Mouse (Mus musculus): ENCODE measurements around the gene Actb. TPM values are rescaled to one million over a fixed set of nuclear protein-coding genes. Genes with fewer than 3 reads are reported as not detected.
"Not testable (repeated sequence)": the region's sequence is repeated elsewhere in the genome, so short reads cannot be mapped to it uniquely, and the experiment has no call there.

Gene Actb
- polyA plus RNA-seq, 1 experiment, result 5,740 TPM

DNA sequence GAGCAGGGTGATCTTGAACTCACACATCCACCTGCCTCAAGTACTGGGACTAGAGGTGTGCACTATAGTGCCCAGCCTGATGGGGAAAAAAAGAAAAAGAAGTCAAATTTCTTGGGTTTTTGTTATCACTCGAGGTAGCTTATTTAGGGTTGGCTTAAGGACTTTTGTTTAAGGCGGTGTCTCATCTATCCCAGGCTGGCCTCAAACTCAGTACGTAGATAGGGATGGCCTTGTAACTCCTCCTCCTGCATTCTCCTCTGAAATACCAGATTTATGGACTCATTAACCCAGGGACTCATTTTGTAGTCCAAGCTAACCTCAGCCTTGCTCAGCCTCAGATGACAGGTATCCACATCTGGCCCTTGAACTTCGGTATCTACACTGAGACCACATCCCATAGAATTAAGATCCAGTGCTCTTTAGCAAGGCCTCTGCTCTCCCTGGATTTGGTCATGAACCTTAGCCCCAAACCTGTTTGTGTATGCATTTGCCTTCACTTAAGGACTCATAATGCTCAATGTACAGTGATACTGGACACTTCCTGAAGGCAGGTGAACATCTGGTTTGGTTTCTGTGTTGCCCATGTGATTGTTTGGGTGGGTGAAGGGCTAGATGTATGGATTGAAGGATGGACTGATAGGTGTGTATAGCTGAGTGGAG lies 4.6 kb downstream of the Actb start:
- DNase-seq (ENCODE audit: low spot score), result no peak

DNA sequence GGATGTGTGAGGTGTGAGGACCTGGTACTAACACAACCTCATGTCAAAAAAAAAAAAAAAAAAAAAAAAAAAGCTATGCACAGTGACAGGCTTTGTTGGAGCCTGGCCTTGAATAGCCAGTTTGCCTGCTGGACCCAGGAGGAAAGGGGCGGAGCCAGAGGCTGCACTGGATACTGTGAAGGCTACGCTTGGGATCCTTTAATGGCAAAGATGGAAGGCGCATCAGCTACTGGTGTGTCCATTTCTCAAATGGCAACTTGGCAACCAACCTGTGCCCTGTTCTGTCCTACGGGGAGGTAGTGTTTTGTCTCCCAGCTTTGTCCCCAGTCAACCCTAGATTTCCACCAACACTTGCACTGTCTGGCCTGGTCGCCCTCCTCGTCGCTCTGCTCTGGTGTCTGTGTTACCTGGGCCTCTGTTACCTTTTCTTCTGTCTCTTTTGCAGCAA lies 5.2 kb downstream of the Actb start:
- no peak for DNase-seq (ENCODE audit: low spot score)

DNA sequence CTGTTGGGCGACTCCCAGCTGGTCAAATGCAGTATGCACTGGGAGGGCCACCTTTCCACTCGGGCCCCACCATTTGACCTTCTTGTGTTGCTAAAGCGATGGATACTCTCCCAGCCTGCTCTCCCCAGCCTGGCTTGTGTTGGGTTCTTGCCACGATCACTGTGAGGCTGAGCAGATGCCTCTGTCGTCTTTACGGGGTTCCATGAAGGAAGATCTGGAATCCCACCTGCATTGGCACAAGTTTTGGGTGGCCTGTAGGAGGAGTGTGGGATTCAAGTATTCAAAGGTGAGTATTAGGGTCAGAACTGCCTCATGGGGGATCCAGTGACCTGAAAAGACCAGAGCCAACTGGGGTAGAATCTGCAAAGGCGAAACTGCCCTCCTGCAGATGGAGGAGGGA lies 5.9 kb downstream of the Actb start:
- DNase-seq (ENCODE audit: low spot score), result no peak

- DNase-seq (ENCODE audit: low spot score), result no peak
Observed at GRCm38 (mm10) chr5:142899932-142900533, 6.5 kb downstream of the Actb start.

GRCm38 (mm10) chr5:142899057-142899601 lies 7.4 kb downstream of the Actb start:
- DNase-seq (ENCODE audit: low spot score), result no peak

DNA sequence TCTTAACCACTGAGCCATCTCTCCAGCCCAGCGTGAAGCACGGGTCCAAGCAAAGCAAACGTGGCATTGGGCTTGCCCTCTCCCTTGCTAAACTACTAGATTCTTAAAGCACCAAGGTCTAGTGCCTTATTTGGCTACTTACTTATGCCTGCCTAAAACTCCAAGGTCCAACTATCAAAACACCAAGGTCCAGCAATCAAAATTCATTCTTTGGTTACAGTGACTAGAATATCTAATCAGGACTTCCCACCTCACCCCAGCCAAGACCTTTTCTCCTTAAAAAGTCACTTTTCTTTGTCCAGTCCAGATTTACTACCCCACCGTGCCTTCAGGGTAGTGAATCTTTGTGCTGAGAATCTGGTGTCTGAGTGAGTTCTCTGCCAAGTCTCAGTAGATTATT lies 8.2 kb downstream of the Actb start:
- DNase-seq (ENCODE audit: low spot score), result no peak

GRCm38 (mm10) chr5:142897568-142898248 lies 8.8 kb downstream of the Actb start:
- DNase-seq (ENCODE audit: low spot score), result no peak

DNA sequence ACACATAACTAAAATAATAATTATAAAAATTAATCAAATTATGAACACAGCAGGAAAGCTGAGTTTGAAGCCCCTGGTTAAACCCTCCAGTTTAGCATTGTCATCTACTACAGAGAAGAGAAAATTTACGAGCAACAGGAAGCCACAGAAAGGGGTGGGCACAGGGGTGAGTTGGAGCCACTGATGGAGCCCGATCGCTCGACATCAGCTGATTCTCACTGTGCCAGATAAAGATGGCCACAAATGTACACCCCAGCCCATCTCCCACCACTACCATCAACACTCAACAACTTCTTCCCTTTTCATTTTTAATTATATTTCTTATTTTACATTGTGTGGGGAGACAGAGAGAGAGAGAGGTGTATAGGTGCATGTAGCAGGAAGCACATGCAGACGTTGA lies 9.8 kb downstream of the Actb start:
- no peak for DNase-seq (ENCODE audit: low spot score)

DNA sequence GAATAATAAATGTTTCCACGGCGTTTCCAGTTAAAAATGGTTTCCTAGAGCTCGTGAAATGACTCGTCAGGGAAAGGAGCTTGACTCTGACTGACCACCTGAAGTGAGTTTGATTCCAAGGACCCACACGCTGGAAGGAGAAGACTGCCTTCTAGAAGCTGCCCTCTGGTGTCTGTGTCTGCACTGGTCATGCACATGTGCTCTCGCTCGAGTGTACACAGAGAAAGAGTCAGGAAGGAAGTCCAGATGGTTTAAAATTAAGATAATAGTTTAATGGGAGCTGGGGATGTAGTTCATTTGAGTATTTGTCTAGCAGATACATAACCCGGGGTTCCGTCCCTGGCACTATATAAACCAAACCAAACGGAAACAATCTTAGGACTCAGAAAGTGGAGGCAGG lies 10.4 kb downstream of the Actb start:
- no peak for DNase-seq (ENCODE audit: low spot score)

DNA sequence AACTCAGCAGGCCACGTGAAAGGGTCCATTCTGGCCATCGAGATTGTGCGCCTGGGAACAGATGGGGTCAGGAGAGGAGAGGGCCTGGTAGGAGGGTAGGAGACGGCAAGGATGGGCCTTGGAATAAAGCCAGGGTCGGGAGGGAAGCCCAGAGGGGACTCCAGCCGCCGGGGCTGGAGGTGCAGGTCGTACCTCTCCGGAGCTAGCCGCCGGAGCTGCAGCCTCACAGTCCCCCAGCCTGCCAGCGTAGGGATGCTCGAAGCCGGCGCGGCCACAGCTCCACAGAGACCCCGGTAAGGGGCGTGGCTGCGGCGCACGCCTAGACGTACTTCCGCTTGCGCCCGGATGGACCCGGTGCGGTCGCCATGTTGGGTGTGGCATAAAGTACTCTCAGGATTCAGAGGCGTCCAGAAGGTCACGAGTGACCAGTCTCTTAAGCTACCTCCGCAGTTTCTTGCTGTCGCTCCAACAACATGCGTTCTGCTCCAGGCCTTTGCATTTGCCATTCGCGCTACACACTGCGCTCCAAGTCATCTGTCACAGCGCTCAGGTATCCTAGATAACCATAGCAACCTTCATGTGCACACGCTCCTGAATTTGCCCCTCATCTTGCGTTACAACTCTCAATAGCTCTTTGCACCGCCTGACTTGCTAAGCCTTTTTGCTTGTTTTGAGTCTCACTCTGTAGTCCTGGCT lies 11.5 kb downstream of the Actb start, which contains the start of gene Fbxl18:
Gene Fbxl18 (minus strand): TSS at position 504 of the 696 bp plus-strand sequence.
- DNase-seq (ENCODE audit: low spot score), result peak; percentile 74

DNA sequence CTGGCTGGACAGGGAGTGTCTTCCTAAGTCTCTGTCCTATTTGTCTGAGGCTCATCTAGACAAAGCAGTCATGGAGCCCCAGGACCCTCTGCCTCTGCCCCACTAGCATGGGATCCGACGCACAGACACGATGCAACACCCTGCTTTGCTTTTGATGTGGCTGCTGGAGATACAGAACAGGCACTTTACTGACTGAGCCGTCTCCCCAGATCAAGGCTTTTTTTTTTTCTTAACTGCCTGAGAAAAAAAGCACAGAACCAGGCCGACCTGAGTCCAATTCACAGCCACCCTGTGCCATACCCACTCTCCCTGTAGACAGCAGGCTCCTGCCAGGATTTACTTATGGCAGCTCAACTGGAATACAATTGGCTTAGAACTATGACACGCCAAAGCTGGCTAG lies 15.2 kb downstream of the Actb start:
- no peak for DNase-seq (ENCODE audit: low spot score)

GRCm38 (mm10) chr5:142887533-142887932 lies 19.0 kb downstream of the Actb start:
- not testable (repeated sequence) for DNase-seq (ENCODE audit: low spot score)

GRCm38 (mm10) chr5:142886761-142887160 lies 19.8 kb downstream of the Actb start:
- no peak for DNase-seq (ENCODE audit: low spot score)

DNA sequence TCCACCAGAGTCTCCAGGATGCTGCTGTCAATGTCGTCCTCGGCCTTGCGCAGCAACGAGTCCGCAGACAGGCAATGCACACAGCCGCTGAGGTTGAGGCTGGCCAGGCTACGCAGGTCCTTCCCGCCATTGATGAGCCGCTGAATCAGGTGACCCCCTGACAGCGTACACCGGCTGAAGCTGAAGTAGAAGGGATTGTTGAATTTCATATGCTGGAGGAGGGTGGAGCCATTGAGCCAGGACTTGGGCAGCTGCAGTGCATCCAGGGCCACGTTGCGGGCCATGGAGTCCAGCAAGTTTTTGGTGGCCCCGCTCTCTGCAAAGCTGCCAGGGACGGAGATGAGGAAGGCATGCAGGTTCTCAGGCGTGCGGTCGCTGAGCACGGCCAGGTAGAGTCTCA lies 20.4 kb downstream of the Actb start:
- no peak for DNase-seq (ENCODE audit: low spot score)

DNA sequence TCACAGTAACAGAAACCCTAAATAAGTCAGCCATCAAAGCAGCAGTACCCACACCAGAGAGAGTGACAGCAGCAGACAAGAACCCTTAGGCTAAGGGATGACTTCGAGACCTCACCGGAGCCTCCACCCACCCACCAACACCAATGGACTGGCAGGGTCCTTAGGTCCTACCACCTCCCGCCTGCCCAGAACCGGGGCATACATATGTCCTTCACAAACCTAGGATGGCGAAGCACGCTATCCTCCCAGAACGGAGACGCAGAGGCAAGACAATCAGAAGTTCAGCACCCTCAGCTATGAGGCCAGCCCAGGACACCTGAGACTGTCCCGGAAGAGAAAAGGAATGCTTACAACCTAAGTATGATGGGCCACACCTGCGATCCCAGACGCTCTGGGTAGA lies 24.1 kb downstream of the Actb start:
- no peak for DNase-seq (ENCODE audit: low spot score)

- no peak for DNase-seq (ENCODE audit: low spot score)
Observed at GRCm38 (mm10) chr5:142881936-142882335, 24.6 kb downstream of the Actb start.

GRCm38 (mm10) chr5:142880806-142881516 lies 25.6 kb downstream of the Actb start:
- no peak for DNase-seq (ENCODE audit: low spot score)

DNA sequence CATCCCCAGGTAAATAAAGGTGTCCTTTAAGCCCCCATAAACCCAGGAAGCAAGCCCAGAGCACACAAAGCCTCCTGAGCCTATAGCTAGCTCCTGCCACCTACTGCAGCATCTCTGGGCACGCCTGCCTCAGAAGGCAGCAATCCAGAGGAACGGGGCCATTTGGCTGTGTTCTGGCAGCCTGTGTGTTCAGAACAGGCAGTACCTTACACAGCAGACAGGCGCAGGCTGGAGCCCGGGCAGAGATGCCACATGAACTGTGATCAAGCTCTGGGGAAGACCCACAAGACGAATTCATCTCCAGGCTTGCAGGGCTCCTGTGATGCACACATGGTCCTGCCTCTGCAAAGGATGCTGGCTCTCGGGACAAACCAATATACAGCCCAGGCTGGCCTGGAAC lies 26.3 kb downstream of the Actb start:
- DNase-seq (ENCODE audit: low spot score), result no peak

- DNase-seq (ENCODE audit: low spot score), result no peak
Observed at GRCm38 (mm10) chr5:142879318-142880175, 27.0 kb downstream of the Actb start.

DNA sequence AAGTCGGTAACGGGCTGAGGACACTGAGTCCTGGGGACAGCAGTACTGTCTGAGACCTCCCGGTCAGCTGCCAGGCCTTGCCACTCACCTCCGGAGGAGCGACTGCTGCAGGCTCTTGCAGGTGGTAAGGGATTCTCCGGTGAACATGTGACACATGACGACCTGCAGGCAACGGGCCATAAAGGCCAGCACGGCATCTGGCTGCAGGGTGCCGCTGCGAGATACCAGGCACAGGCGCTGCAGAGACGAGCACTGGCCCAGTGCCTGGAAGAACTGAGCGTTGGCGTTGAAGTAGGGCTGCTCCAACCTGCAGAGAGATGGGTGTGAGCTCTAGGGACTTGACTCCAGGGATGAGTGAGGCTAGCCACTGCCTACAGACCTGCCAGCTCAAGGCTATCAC lies 28.0 kb downstream of the Actb start:
- DNase-seq (ENCODE audit: low spot score), result no peak
